Mouse (Mus musculus) heart, postnatal 36 days (tissue): Measurements from ENCODE around the gene Gm20814. TPM values are rescaled to one million over a fixed set of nuclear protein-coding genes. Genes with fewer than 3 reads are reported as not detected.
"Not testable (repeated sequence)": the region's sequence is repeated elsewhere in the genome, so short reads cannot be mapped to it uniquely, and the experiment has no call there.

Experiments used
- DNase-seq, 2 experiments: peaks; one replicate each; pipeline ENCODE4 v3.0.0; 2021 to 2022
- intact Hi-C: fragments of 180-260 bp; cut with DNase I; formaldehyde crosslinking; loops from one replicate; pipeline ENCODE4 v1.15.1; 2025
- total RNA-seq, 2 experiments: library from RNA; stranded (reverse); gene quantifications; 2 replicates each; pipeline ENCODE4 v1.2.3; 2021

The Gm20814 gene
- total RNA-seq: not detected

DNA sequence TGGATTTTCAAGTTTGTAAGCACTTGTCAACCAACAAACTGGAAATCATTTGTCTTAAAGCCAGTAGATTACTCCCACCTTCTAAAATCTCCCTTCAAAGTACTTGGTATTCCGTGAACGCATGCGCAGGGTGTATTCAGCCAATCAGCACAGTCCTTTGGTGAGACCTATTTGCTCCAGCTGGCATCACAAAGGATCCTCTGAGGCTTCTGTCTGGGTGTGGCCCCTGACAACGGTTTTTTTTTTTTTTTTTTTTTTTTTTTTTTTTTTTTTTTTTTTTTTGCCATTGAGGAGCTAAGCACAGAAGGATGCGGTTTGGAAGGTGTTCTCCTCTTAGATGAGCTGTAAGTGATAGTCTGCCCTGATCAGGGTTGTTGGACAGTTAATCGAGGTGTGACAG lies at the start of gene Gm20814:
Gm20814 (plus strand) TSS at position 301 of the 400 bp plus-strand sequence.
- intact Hi-C loops, DNase-seq: not testable (repeated sequence)
